Mouse (Mus musculus) induced T-regulatory cell, adult 2 months (primary cell): ENCODE data around the gene Fgfr2.
A peak's percentile ranks its signal among the peaks of the same experiment; 100 is the strongest.

Experiments
- DNase-seq: peaks from one replicate; pipeline ENCODE4 v3.0.0-alpha.2; 2012; ENCODE audit warnings: low read depth

Gene Fgfr2

DNA sequence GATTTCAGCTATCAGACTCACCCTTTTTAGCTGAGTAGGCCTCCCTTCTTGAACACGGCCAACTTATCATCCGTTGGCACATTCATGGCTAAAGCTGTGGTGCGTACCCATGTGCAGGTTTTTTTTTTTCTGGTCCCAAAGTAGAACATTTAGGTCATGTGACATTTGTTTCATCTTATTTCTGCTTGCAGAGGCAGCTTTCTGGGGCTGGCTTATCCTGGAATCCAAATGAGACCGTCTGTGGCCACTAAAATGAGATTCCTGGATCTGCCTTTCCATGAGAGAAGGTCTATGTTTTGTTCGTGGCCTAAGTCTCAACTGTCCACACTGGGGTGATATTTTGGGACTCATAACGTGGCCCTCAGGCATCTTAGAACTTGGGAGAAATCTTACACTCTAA is 1311.0 kb downstream of the Fgfr2 start:
- no peak for DNase-seq

DNA sequence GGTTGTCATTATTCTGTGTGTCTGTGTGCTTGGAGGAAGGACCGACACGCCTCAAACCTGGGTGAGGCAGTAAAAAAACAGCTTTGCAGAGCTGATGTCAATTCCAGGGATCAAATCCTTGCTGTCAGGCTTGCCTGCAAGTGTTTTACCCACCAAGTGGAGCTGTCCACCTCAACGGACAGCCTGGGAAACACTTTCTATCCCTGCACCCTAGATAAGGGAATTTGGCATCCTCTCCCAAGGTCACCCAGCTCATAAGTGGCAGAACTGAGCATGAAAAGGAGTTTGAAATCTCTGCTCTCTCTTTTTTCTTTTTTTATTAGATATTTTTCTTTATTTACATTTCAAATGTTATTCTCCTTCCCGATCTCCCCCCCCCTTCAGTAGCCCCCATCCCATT is 1312.2 kb downstream of the Fgfr2 start:
- no peak for DNase-seq

- DNase-seq, result no peak
Measured at GRCm38 (mm10) chr7:131809584-131810181, 1313.5 kb downstream of the Fgfr2 start.

DNA sequence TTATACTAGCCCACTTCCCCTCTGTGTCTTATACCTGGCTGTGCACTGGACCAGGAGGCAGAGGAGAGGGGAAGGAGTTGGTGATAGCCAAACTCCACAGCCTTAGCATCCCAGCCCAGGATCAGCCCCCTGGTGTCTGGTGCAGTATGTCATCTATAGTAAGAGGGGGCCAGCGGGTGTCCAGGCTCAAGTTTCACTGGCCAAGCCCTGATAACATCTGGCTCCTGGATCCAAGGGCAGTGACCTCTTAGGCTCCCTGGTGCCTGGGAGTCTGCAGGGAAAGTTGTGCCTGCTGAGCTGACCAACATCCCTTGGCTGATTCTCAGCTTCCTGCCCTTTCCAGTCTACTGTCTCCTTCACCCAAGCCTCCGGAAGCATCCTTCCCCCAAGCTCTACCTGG is 1315.9 kb downstream of the Fgfr2 start:
- no peak for DNase-seq

- DNase-seq, result no peak
Measured at GRCm38 (mm10) chr7:131805525-131806202, 1317.5 kb downstream of the Fgfr2 start.

GRCm38 (mm10) chr7:131800416-131801045 is 1322.6 kb downstream of the Fgfr2 start:
- peak; percentile 12 for DNase-seq

GRCm38 (mm10) chr7:131797161-131797560 is 1326.0 kb downstream of the Fgfr2 start:
- DNase-seq, result no peak

- no peak for DNase-seq
Measured at GRCm38 (mm10) chr7:131788595-131789206, 1334.4 kb downstream of the Fgfr2 start.

DNA sequence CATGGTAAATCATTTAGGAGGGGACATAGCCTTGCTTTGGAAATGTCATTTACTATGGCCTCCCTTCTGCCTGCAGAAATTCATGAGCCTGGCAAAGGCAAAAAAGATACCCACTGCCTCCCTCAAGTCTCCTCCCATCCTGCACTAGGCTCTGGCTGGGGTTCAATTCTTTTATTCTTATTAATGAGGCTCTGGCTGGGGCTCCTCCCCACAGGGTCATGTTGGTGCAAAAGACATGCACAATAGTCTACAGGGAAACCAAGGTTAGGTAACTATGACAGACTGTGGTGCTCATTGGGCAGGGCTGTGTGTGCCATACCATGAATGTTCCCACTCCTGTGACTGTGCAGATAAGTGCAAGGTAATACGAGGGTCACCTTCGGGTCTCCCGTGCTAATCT is 1337.4 kb downstream of the Fgfr2 start:
- DNase-seq, result no peak

GRCm38 (mm10) chr7:131778271-131778985 is 1344.7 kb downstream of the Fgfr2 start:
- DNase-seq, result no peak

- no peak for DNase-seq
Measured at GRCm38 (mm10) chr7:131777461-131778270, 1345.5 kb downstream of the Fgfr2 start.

GRCm38 (mm10) chr7:131776191-131776752 is 1346.9 kb downstream of the Fgfr2 start:
- DNase-seq, result no peak

GRCm38 (mm10) chr7:131757922-131758321 is 1365.2 kb downstream of the Fgfr2 start:
- peak; percentile 18 for DNase-seq

GRCm38 (mm10) chr7:131747152-131748010 is 1375.8 kb downstream of the Fgfr2 start:
- DNase-seq, result no peak

DNA sequence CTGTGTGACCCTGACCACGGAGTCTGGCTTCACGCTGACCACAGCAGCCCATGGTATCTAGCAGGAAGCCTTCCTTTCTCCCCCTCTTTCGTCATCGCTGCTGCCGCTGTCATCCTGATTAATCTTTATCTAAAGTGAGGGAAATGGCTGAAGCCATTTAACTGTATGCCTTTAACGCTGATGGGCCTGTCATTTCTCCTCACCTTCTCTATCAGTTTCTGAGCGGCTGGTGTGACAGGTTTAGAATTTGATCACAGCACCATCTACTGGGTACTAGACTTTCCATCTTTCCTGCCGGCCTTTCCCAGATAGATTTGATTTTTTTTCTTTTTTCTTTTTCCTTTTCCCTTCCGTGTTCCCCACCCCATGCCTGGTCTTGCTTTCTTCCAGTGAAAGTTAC is 1376.4 kb downstream of the Fgfr2 start:
- no peak for DNase-seq

GRCm38 (mm10) chr7:131743193-131743592 is 1380.0 kb downstream of the Fgfr2 start:
- DNase-seq, result no peak

GRCm38 (mm10) chr7:131722783-131723575 is 1400.2 kb downstream of the Fgfr2 start:
- no peak for DNase-seq

DNA sequence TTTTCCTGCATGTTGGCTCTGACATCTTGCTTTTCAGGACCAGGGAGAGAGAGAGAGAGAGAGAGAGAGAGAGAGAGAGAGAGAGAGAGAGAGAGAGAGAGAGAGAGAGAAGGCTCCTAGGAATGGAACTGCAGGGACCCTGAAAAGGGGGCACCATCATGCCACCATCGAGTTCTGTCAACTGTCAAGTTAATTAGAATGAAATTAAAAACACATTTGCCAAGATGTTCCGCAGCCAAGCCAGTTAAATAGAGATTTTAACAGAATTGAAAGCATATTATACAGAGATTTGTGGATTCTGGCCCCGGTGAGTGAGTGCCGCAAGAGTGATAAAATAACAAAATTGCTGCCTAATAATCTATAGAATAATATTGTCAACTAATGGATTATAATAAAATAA is 1400.8 kb downstream of the Fgfr2 start:
- DNase-seq, result no peak

DNA sequence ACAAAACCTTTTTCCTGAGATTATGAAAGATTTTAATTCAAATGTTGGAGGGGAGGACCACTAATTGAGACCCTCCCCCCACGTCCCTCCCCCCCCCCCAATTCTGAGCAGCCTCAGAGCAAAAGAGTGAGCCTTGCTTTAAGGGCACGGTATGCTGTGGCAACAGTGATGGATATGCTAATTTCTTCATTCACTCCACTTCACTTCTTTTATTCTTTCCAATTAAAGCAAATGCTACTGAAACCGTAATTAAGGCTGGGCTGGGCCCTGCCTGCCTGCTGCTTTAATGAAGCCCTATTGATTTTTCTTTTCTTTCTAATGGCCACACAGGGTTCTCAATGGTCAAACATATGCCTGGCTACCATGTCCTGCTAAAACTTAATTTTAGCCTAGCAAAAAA is 1404.9 kb downstream of the Fgfr2 start:
- DNase-seq, result no peak
